Mouse (Mus musculus) right cerebral cortex, adult 18-20 months (tissue): Measurements from ENCODE around the gene Gna15.

Experiments used
- DNase-seq: peaks from one replicate; pipeline ENCODE4 v3.0.0; 2022; ENCODE audit warnings: mixed read lengths

The Gna15 gene

DNA sequence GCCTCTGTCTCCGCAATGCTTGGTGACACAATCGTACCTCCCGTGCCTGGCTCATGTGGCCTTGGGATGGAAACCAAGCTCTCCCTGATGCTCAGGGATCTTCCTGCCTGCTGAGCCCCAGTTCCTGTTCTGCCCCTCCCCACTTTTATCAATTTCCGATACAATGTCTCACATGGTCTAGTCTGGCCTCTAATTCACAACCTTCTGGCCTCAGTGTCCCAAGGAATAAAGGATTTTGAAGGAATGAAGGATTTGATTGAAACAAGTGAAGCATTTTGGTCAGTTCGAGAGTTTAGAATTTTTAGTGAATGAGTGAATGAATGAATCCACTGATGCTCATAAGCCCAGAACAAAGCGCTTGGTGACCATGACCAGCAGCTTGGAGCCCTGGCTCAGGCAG is 883 bp downstream of the Gna15 start:
- DNase-seq: no peak

DNA sequence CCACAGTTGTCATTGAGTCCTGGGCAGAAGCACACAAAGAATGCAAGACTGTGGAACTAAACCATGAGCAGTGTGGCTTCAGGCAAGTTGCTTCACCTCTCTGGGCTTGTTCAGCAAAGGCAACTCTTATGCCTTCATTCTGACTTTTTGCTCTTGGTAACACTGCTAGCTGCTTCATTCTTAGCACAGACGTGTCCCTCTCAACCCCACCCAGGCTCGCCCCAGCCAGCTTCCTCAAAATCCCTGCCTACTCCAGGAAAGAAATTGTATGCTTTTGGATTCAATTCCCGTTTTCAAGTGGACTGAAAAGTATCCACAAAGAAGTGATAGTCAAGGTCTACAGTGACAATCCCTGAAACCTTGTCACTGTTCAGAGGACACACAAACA is 4.1 kb downstream of the Gna15 start:
- no peak for DNase-seq

DNA sequence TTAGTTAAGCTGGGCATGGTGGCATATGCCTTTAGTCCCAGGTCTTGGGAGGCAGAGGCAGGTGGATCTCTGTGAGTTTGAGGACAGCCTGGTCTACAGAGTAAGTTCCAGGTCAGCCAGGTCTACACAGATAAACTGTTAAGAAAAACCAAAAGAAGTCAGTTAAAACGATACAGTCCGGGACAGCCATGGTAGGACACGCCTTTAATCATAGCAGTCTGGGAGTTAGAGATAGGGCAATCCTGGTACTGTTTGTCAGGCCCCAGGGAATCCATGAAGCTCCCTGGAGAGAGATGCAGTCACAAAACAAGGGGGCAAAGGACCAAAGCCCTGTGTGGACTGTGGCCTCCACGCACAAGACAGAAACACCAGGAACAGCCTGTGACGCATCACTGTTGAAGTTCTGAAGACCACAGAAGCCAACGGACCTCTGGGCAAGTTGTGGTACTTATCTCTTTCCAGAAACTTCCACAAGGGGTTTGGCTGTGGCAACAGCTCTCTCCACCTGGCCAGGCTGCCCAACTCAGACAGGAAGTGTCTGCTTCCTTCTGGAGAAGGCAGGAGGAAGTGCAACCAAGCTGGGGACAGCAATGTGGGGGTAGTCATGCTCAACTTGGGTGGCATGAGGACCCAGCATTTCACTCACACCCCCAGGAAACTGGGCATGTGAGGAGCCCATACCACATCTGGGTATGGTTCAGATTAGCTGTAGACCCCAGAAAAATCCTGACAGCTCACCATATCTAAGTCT is 4.6 kb downstream of the Gna15 start:
- no peak for DNase-seq

DNA sequence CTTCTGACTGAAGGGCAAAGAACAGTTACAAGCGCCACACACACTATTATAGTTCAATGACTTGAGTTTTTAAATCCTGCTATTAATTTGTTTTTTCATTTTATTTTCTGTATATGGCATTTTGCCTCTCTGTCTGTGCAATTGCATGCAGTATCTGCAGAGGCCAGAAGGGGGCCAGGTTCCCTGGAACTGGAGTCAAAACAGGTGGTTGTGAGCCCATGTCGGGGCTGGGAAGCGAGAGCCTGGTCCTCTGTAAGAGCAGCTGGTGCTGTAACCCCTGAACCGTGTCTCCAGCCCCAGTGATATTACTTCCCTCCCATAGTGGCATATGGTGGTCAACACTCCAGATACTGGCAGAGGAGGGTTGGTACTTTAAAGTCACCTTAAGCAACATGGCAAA is 5.5 kb downstream of the Gna15 start:
- no peak for DNase-seq

DNA sequence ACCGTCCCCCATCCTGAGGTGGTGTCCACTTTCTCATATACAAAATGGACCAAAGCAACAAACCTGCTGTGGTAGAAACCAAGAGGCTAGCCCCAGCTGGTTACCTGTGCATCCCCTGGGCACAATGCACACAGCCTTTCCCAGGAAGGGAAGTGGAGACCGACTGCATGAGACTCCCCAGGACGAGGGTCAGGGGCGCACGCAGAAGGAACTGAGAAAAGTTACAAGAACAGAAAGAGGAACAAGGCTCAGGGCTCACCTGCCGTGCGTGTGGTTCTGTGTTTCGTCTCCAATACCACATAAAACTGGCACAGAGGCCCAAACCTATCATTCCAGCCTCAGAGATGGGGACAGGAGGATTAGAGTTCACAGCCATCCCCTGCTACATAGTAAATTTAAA is 6.8 kb downstream of the Gna15 start:
- DNase-seq: no peak

DNA sequence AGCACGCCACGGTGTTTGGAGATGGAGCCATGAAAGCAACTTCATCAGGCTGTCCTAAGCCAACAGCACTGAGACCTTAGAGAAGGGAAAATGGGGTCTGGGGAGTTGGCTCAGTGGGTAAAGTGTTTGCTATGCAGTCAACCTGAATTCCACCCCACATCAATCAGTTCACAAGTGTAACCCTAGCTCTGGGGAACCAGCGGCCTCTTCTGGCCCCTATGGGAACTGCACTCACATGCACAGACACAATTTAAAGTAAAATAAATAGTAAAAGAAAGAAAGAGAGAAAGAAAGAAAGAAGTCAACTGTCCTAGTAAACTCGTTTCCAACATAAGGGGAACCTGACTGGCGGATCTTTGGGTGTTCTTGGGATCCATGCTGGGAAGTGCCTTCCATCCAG is 10.2 kb downstream of the Gna15 start:
- no peak for DNase-seq

DNA sequence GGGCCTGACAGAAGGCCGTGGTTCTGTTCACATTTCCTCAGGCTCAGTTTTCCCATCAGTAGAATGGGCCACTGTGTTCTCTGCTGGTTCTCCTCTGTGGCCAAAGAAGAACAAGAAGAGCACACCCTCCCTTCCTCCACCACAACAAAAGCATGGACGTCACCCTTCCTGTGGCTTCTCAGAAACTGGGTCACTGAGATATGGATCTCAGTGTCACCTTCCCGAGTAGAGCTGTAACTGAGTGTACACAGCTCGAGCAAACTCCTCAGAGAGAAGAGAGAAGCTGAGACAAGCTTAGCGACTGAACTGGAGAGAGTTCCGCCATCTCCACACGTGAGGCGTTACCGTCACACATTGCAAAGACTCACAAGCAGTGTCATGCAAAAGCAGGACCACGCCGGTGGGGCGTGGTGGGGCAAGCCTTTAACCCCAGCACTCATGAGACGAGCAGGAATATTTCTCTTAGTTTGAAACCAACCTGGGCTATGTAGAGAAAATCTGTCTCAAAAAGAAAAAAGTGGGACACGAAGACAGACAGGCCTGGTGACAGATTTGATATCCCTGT is 13.7 kb downstream of the Gna15 start:
- DNase-seq: no peak

DNA sequence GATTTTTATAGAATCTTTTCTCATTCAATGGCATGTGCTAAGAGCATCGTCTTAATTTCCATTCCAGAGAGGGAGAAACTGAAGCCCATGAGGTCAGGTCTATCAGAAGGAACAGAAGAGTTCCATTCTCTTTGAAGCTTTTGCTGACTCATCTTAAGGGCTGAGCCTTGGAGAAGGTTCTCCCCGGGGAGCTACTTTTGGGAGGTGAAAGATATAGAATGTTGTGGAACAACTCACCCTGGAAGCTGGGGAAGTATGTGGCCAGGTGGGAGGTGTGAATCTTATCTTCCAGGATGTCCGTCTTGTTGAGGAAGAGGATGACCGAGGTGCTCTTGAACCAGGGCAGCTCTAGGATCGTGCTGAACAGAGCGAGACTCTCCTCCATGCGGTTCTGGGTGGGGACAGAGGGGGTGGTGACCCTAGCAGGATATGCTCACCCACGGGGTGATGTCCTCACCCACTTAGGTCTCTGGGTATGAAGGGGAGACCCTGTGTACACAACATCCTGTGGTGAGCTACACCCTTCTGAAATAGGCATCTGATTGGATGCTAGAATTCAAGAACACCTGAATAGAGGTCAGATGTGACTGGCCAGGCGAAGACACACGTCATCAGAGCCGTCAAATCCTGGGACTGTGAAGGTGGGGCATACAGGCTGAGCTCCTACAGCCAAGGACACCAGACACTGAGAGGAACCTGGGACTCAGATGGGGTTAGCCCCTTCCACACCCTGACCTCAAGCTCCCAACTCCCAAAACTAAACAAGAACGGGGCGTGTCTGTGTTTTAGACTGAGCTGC is 16.1 kb downstream of the Gna15 start:
- no peak for DNase-seq

DNA sequence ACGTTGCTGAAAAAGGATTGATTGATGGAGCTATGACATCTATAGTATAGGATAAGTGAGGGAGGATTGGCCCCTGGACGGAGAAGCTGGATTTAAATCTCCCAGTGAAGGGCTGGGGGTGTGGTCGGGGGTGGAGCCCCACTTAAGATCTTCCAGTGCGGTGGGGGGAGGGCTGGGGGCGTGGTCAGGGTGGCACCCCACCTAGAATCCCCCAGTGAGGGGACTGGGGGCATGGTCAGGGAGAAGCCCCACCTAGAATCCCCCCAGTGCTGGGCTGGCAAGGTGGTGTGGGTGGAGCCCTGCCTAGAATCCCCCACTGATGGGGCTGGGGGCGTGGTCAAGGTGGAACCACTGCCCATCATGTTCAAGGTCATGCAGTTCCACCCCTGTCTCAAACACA is 16.9 kb downstream of the Gna15 start:
- no peak for DNase-seq

DNA sequence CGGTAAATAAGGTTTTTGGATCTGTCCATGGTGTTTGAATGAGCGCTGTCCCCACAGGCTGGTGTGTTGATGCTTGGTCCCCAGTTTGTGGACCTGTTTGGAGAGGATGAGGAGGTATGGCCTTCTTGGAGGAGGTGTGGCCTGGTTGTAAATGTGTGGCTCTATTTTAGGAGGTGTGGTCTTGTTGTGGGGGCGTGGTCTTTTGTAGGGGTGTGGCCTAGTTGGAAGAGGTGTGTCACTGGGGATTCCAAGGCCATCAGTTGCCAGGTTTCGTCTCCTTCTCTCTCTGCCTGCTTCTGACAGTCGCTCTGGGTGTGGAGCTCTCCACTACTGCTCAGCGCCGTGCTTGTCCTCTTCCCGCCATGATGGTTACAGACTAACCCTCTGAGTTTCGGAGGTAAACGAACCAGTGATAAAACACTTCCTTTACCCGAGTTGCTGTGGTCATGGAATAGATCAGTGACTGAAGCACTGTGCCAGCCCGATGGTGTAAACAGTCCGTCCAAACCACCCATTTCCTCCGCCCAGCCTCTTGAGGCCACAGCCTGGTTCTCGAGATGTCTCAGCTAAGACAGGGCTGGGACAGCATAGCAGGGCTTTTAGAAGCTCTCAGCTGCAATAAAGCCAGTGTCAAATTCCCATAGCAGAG is 18.9 kb downstream of the Gna15 start:
- no peak for DNase-seq

DNA sequence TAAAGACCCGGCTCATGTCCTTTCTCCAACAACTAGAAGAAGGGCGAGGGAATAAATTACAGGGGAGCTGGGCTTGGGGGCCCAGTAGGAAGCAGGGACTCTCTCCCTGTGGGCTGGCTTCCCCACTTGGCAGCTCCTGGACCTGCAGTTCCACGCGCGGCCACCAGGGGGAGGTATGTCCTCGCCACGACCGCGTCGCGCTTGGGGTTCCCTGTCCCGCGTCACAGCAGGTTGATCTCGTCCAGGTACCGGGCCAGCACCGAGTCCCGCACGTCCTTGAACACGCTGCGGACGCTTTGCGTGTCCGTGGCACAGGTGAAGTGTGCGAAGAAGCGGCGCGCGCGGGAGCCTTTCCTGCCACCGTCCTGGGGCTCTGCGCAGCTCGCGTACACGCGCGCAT is 21.4 kb downstream of the Gna15 start:
- peak; percentile 88 for DNase-seq

DNA sequence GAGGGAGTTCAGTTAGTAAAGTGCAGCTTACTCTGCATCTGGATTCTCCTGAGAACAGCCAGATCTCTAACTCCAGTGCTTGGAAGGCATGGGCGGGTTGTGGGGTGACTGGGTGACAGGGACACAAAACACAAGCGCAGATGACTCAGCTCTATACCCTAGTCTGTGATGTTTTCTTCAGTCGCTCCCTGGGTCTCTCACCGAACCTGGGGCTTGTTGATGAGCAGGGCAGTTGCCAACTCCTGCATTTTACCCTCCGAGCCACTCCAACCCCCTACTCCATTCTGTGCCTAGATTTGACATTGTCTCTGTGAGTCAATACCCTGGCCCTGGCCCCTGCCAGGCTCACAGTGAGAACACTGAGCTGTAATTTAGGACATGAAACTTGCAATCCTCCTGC is 22.2 kb downstream of the Gna15 start:
- DNase-seq: no peak

DNA sequence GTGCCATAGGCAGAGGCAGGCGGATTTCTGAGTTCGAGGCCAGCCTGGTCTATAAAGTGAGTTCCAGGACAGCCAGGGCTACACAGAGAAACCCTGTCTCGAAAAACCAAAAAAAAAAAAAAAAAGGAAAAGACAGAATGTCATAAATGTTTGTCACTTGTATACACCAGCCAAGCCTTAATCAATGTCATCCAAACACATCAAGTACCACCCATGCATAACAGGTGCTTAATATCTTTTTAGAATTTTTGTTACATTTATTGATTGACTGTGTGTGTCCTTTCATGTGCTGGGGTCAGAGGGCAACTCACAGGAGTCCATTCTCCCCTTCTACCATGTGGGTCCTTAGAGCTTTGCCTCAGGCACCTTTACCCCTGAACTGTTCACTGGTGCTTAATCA is 24.0 kb downstream of the Gna15 start, which contains the start of gene S1pr4:
TSS of gene S1pr4 (minus strand) at position 101 of the 400 bp plus-strand sequence.
- DNase-seq: no peak

DNA sequence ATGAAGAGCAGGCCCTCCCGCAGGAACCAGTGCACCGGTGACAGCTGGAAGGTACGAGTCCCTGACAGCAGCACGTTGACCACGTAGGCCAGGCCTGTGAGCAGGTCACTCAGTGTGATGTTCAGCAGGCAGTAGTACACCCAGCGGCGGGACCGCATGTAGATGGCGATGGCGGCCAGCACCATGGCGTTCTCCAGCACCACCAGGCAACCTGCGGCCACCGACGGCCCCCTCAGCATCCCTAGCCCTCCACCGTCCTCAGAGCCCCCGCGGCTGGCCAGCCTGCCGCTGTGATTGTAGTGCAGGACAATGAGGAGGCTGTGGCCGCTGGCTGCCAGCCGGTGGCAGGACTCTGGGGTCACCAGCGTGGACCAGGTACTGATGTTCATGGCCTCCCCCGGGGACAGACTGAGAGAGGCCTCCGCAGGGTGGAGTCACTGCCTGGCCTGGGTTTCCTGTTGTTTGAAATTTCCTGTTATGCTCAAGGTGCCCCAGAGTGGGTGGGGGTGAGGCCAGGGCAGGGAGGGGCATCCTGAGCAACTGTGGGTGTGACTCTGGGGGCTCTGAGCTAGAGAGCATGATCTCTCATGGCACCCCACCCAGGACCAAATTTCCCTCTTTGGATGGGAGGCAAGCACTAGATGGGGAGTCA is 24.6 kb downstream of the Gna15 start:
- DNase-seq: no peak

DNA sequence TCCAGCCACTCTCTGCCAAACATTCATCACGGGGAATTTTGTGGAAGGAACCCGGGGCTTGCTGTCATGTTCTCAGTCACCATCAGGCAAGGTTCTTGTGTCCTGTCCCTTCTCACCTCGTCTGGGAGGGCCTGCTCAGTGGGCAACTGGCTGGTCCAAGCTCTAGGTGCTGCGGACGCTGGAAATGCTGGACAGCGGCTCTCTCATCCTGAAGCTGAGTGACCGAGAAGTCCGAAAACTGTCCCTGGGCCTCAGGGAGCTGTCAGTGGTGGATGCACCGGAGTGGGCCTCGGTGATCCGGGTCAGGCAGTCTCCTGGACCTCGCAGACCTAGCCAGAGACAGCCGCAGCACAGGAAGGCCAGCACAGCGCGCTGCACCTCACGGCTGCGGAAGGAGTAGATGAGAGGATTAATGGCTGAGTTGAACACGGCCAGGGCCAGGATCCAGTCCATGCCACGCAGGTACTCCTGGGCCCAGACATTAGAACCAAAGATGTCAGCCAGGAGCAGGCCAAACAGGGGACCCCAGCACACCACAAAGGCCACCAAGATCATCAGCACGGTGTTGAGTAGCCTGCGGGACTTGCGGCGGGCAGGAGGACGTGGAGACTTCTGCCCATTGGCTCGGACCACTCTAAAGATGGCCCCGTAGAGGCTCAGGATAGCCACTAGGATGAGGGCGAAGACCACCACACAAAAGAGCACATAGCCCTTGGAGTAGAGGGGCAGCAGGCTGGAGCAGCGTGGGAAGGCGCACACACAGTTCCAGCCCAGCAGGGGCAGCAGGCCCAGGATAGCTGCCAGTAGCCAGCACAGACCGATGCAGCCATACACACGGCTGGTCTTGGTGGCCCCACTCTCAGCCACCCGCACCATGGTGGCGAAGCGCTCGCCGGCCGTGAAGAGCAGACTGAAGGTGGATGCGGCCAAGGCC is 25.4 kb downstream of the Gna15 start:
- no peak for DNase-seq

DNA sequence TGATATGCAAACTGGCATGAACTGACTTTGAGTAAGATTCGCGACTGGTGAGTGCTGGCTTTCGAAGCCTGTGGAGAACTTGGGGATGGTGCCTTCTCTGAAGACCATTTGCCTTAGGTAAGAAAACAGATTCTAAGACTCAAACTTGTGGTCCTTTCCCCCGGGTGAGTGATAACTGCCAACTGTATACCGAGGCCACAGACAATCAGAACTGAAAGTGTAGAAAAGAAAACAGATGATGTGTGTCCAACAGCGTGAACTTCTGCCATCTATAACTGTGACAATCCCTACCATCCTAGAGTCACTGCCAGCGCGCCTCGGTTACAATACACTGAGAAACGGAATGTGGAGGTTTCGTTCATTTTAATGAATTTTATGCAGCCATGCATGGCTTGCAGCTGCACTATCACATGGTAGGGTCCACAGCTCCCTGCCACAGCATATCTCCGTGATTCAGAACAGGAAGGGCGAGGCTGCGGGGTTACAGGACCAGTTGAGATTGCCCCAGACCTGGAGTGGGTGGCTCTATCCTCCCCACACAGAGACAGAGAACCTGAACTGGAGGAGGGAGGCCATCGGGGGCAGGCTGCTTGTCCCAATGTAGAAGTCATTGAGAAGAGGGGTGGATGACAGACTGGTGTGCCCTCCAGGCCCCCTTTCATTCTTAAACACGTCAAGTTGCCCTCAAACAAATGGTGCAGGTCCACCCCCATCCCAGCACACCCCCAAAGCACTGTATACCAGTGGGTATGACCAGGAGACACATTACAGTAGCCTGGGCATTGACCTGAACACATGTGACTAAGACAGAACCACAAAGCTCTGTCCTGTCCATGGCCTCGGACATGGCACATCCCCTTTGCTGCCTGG is 26.4 kb downstream of the Gna15 start:
- DNase-seq: no peak

DNA sequence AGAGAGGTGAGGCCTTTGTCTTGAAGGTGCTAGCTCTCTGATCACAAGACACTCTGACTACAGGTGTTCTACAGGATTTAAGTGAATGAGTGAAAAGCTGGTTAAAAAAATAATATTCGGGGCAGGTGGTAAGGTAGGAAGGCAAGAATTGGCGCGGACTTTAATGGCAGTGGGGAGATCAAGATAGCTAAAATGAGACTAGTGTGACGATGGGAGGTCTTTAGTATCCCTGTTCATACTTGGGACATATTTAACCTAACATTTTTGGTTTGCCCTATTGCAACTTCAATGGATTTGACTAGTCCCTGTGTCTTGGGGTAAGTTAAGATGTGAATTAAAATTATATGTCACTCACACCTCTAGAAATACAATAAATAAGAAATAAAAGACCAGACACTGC is 27.1 kb downstream of the Gna15 start:
- DNase-seq: no peak

DNA sequence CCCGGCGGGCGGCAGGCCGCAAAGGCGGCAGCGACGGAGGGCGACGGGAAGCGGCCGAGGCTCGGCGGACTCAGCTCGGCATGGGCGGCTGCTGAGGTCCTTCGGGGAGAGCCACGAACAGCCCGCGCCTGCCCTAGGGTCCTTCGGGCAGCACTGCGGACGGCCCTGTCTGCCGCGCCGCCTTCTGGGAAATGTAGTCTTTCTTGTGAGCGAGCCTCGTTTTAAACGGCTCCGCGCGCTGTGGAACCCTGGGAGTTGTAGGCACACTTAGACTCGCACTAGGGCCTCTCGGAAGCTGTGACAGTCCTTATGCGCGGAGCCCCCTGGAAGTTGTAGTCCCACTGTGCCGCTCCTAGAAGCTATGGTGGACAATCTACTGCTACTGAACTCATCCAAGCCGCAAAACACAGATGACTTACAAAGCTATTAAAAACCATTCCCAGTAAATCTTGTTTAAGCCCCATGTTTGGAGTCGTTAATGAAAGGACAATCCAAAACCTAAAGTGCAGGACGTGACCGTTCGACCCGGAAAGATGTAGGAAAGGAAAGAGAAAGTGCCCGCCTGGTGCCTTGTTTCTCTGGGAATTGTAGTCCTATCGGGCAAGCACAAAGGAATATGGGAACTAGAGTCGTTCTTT is 27.6 kb downstream of the Gna15 start, which contains the start of gene Ncln:
TSS of gene Ncln (minus strand) at position 129 of the 638 bp plus-strand sequence.
- peak; percentile 99 for DNase-seq

DNA sequence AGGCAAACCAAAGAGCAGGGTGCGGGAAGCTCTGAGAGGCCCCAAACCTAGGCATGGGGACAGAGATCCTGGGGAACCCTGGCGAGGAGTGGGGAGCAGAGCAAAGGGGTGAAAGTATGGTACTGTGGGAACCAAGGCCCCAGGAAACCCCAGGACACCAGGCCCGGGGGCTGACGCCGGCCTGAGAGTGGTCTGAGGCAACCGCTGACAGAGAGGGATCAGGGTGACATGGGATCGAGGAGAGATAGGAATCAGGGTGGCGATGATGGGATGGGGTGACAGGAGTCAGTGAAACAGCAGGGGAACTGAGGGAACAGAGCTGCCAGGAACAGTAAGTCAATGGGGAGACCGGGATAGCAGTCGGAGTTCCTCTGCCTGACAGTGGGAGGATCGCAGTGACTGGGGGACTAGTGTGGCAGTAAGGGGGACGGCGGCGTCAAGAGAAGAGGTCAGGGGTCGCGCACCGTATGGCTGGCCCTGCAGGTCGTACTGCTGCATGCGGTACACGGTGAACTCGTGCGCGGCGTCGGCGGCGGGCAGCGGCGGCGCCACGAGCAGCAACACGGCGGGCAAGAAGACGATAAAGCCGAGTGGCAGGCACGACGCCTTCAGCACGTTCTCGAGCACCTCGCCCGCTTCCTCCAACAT is 28.3 kb downstream of the Gna15 start:
- no peak for DNase-seq

DNA sequence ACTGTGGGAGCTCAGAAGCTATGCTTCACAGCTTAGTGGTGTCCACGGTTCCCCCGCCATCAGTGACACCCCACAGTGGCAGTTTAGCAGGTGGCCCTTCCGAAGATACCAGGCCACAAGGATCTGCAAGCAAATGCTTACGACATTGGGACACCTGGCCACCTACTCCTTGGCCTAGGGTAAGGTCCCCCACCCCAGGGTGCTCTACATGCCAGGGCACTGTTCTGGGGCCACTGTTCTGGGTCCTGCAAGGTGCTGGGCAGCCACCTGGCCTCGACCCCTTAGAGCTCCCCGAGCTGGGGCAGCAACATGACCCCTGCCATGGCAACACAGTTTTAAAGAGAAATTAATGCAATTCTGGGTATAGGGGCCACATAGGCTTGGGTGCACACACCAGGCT is 28.9 kb downstream of the Gna15 start:
- DNase-seq: no peak
